Mouse (Mus musculus) brain, embryonic 14.5 days (tissue): ENCODE data around the gene Nphs1.

Experiments used
- CTCF ChIP-seq: fragments of 200-500 bp; IDR thresholded peaks from 2 replicates; pipeline ENCODE4 v1.5.1; 2012; ENCODE audit warnings: inconsistent platforms, mild to moderate bottlenecking, moderate library complexity, borderline replicate concordance; ENCODE audit not compliant: insufficient read depth, insufficient read length; ENCODE audit errors: extremely low read depth
- POLR2A ChIP-seq: fragments of 200-500 bp; IDR thresholded peaks from 2 replicates; pipeline ENCODE4 v1.6.1; 2012; ENCODE audit warnings: mild to moderate bottlenecking, inconsistent platforms, borderline replicate concordance; ENCODE audit not compliant: poor library complexity, insufficient read depth, insufficient read length, severe bottlenecking; ENCODE audit errors: extremely low read depth

DNA sequence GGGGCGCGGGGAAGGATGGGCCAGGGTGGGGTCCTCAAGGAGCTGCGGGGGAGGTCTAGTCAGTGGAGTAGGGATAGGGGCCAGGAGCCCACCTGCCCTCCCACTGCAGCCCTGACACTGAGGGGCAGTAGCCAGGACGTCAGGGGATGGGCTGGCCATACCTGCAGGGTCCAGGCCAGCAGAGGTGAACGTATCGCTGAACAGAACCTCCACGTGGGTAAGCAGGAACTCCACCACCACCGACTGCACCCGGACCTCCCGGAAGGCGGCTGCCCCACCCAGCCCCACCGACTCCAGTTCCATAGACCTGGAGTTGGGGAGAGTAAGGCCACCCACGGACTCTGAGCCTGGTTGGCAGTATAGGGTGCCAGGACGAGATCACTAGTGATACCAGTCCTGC lies 68.9 kb downstream of the Nphs1 start:
- TF ChIP-seq CTCF (no peak), POLR2A (no peak)
